Mouse (Mus musculus) kidney, embryonic 14.5 days (tissue): ENCODE measurements around the gene Slc9a8. TPM values are rescaled to one million over a fixed set of nuclear protein-coding genes. Genes with fewer than 3 reads are reported as not detected.
A peak's percentile ranks its signal among the peaks of the same experiment; 100 is the strongest.

Experiments used
- ATAC-seq: fragments of 200-750 bp; cut with Nextera tagmentation; 2 replicates; pipeline ENCODE4 v1.8.0; 2017; ENCODE audit warnings: moderate number of reproducible peaks, mild to moderate bottlenecking, moderate TSS enrichment, moderate library complexity; ENCODE audit not compliant: low FRiP score, low TSS enrichment
- H3K27ac ChIP-seq: fragments of 300-500 bp; sonication (generic); 2 replicates; pipeline ENCODE4 v1.5.1; 2014; ENCODE audit warnings: low read depth, mild to moderate bottlenecking, low read length, moderate library complexity, mixed read lengths
- H3K27me3 ChIP-seq: fragments of 300-500 bp; sonication (generic); 2 replicates; pipeline ENCODE4 v1.6.1; 2014; ENCODE audit warnings: mild to moderate bottlenecking, low read length; ENCODE audit not compliant: control insufficient read depth, insufficient read depth
- H3K36me3 ChIP-seq: fragments of 300-500 bp; sonication (generic); 2 replicates; pipeline ENCODE4 v1.6.1; 2014; ENCODE audit warnings: low read length, mixed read lengths; ENCODE audit not compliant: control insufficient read depth, insufficient read depth
- H3K4me1 ChIP-seq: fragments of 300-500 bp; sonication (generic); 2 replicates; pipeline ENCODE4 v1.6.1; 2014; ENCODE audit warnings: low read length, mixed read lengths; ENCODE audit not compliant: control insufficient read depth, insufficient read depth
- H3K4me2 ChIP-seq: fragments of 300-500 bp; sonication (generic); replicated peaks from 2 replicates; pipeline ENCODE4 v1.6.1; 2014; ENCODE audit warnings: low read depth, mild to moderate bottlenecking, low read length
- H3K4me3 ChIP-seq: fragments of 300-500 bp; sonication (generic); 2 replicates; pipeline ENCODE4 v1.5.1; 2014; ENCODE audit warnings: mild to moderate bottlenecking, low read length
- H3K9ac ChIP-seq: fragments of 300-500 bp; sonication (generic); 2 replicates; pipeline ENCODE4 v1.6.1; 2014; ENCODE audit warnings: low read depth, mild to moderate bottlenecking, low read length, moderate library complexity
- H3K9me3 ChIP-seq: fragments of 300-500 bp; sonication (generic); 2 replicates; pipeline ENCODE4 v1.6.1; 2016; ENCODE audit warnings: low read length; ENCODE audit not compliant: control insufficient read depth
- WGBS: fragments of 180-500 bp; shearing (Covaris S2); extraction: QIAGEN DNeasy Blood & Tissue Kit; methylation state at CpG from one replicate; pipeline ENCODE4 v1.1.7; 2014; 5-methylcytosine and 5-hydroxymethylcytosine counted together
- polyA plus RNA-seq: library from polyadenylated mRNA; unstranded; fragments of >200 nt; fragmentation: Nextera tagmentation; extraction: Ambion mirVana; gene quantifications from 2 replicates; pipeline ENCODE4 v1.2.1, GENCODE M21; 2014

Gene Slc9a8
- polyA plus RNA-seq = 15.3 and 28.6 TPM in 2 replicates

- H3K4me3 ChIP-seq = peak within 1 kb of the TSS; percentile 83
- peaks cover 8% of the 10 kb centered on the region; the same call in 1 of the 2 replicates for H3K4me1 ChIP-seq
- H3K36me3 ChIP-seq = peaks cover 30% of the 10 kb centered on the region
- H3K9me3 ChIP-seq = no peaks in the 10 kb centered on the region
- H3K27me3 ChIP-seq = no peaks in the 10 kb centered on the region
- peak within 1 kb of the TSS; percentile 80 for H3K4me2 ChIP-seq
- ATAC-seq = peak; percentile 97
- peak within 1 kb of the TSS; percentile 97 for H3K9ac ChIP-seq
- H3K27ac ChIP-seq = peak within 1 kb of the TSS; percentile 98
- under 1% methylated on average over 64 of the region's 66 CpGs for WGBS
Observed at GRCm38 (mm10) chr2:167421330-167422149, at the start of gene Slc9a8. Gene Slc9a8 (plus strand): TSS chr2:167421712.

- H3K9me3 ChIP-seq = no peaks in the 10 kb centered on the region
- no peaks in the 10 kb centered on the region for H3K36me3 ChIP-seq
- H3K4me3 ChIP-seq = no peak overlapping the region
- H3K9ac ChIP-seq = no peak overlapping the region
- no peak for ATAC-seq
- peaks cover 11% of the 10 kb centered on the region; the same call in 1 of the 2 replicates for H3K4me1 ChIP-seq
- H3K27ac ChIP-seq = no peak overlapping the region
- H3K4me2 ChIP-seq = no peak overlapping the region
- WGBS = 69% methylated on average over 5 of the region's 5 CpGs
- no peaks in the 10 kb centered on the region for H3K27me3 ChIP-seq
Observed at GRCm38 (mm10) chr2:167373266-167373665, 48.2 kb upstream of the Slc9a8 start.

GRCm38 (mm10) chr2:167374191-167374805 is 47.2 kb upstream of the Slc9a8 start:
- H3K9ac ChIP-seq = no peak overlapping the region
- no peak overlapping the region for H3K4me2 ChIP-seq
- no peak for ATAC-seq
- peaks cover 14% of the 10 kb centered on the region for H3K4me1 ChIP-seq
- no peak overlapping the region for H3K4me3 ChIP-seq
- WGBS = 93% methylated on average over 12 of the region's 12 CpGs
- H3K27me3 ChIP-seq = no peaks in the 10 kb centered on the region
- H3K36me3 ChIP-seq = no peaks in the 10 kb centered on the region
- H3K27ac ChIP-seq = no peak overlapping the region
- H3K9me3 ChIP-seq = no peaks in the 10 kb centered on the region

GRCm38 (mm10) chr2:167375135-167375534 is 46.4 kb upstream of the Slc9a8 start:
- no peaks in the 10 kb centered on the region for H3K9me3 ChIP-seq
- H3K36me3 ChIP-seq = no peaks in the 10 kb centered on the region
- no peak overlapping the region for H3K4me3 ChIP-seq
- no peaks in the 10 kb centered on the region for H3K27me3 ChIP-seq
- no peak overlapping the region for H3K4me2 ChIP-seq
- ATAC-seq = no peak
- 72% methylated on average over 9 of the region's 9 CpGs for WGBS
- H3K4me1 ChIP-seq = peaks cover 18% of the 10 kb centered on the region
- no peak overlapping the region for H3K27ac ChIP-seq
- no peak overlapping the region for H3K9ac ChIP-seq

GRCm38 (mm10) chr2:167375688-167376087 is 45.8 kb upstream of the Slc9a8 start:
- Histone ChIP-seq H3K4me1 (peaks cover 24% of the 10 kb centered on the region), H3K4me3 (no peak overlapping the region), H3K9me3 (no peaks in the 10 kb centered on the region), H3K36me3 (no peaks in the 10 kb centered on the region), H3K4me2 (no peak overlapping the region), H3K27ac (no peak overlapping the region), H3K9ac (no peak overlapping the region), H3K27me3 (no peaks in the 10 kb centered on the region)
- WGBS = 91% methylated on average over 5 of the region's 5 CpGs
- ATAC-seq = no peak

- Histone ChIP-seq H3K27ac (no peak overlapping the region), H3K9ac (no peak overlapping the region), H3K36me3 (no peaks in the 10 kb centered on the region), H3K4me1 (peaks cover 28% of the 10 kb centered on the region), H3K4me3 (no peak overlapping the region), H3K9me3 (no peaks in the 10 kb centered on the region), H3K4me2 (no peak overlapping the region), H3K27me3 (no peaks in the 10 kb centered on the region)
- 73% methylated on average over 8 of the region's 8 CpGs for WGBS
- no peak for ATAC-seq
Observed at GRCm38 (mm10) chr2:167376160-167376564, 45.4 kb upstream of the Slc9a8 start.

- H3K27me3 ChIP-seq = no peaks in the 10 kb centered on the region
- no peak overlapping the region for H3K9ac ChIP-seq
- H3K4me3 ChIP-seq = no peak overlapping the region
- peaks cover 29% of the 10 kb centered on the region for H3K4me1 ChIP-seq
- no peaks in the 10 kb centered on the region for H3K36me3 ChIP-seq
- no peak for ATAC-seq
- H3K4me2 ChIP-seq = no peak overlapping the region
- H3K9me3 ChIP-seq = no peaks in the 10 kb centered on the region
- no peak overlapping the region for H3K27ac ChIP-seq
- WGBS = 25% methylated on average over 3 of the region's 3 CpGs
Observed at GRCm38 (mm10) chr2:167377697-167378096, 43.8 kb upstream of the Slc9a8 start.

GRCm38 (mm10) chr2:167378972-167379371 is 42.5 kb upstream of the Slc9a8 start:
- H3K27ac ChIP-seq = no peak overlapping the region
- no peak overlapping the region for H3K4me3 ChIP-seq
- H3K27me3 ChIP-seq = no peaks in the 10 kb centered on the region
- H3K4me1 ChIP-seq = peaks cover 29% of the 10 kb centered on the region
- H3K9me3 ChIP-seq = no peaks in the 10 kb centered on the region
- 27% methylated on average over 4 of the region's 4 CpGs for WGBS
- ATAC-seq = no peak
- no peak overlapping the region for H3K9ac ChIP-seq
- H3K36me3 ChIP-seq = no peaks in the 10 kb centered on the region
- no peak overlapping the region for H3K4me2 ChIP-seq
